Mouse (Mus musculus): ENCODE measurements at regions not wholly inside any gene's neighbourhood (a gene's known extent, or its start where the extent isn't known, plus 50 kb on each side); places are given as distances from the start of the nearest gene placed in this dataset.

DNA sequence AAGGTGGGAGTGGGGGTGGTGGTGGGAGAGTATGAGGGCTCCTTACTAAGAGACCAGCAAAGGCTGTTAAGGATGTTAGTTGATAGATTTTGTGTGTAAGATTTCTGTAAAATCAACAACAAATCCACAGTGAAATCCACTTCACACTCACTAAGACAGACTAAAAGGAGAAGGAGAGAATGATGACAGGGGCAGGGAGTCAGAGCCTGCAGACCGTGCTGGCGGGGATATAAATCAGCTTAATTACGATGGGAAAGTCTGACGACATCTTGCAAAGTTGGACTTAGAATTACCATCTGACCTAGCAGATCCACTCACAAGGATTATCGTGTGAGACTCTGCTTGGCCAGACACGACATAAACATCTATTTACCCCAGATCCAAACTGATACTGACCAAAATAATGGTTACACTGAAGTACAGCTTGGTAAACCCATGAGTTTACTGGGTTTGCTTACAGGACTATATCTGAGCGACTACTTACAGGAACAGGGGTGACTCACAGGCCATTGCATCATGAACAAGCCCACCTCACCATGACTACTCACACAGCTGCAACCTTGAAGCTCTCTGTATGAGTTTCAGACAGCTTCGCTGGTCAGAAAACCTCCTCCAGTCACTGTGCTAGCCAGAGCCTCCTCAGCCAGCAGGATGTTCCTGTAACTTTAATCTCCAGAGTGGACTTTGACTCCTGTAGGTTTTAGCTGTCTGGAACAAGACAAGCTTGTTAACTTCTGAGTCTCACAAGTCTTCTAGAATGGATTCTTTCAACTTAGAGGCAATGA, 50.5 kb upstream of the Ednra start:
- no peak for DNase-seq (ENCODE audit: low spot score in 2 of 2)
- intact Hi-C loops (cut with DNase I), result no loop called here

DNA sequence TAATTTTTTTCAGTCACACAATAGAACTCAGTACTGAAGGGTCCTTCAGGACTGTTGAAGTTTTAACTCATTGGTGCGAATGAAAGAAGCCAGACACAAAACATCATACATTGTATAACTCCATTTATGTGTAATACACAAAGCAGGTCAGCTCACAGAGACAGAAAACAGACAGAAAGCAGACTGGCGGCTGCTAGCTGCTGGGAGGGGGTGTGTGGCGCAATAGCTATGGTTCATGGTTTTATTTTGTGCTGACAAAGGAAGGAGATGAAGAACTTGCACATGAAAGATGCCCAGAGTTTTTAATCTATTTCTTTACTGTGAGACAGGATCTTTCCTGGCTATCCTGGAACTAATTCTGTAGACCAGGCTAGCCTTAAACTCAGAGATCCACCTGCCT, 51.3 kb upstream of the Ednra start:
- DNase-seq (ENCODE audit: low spot score in 2 of 2), result no peak
- intact Hi-C loops (cut with DNase I), result no loop called here

DNA sequence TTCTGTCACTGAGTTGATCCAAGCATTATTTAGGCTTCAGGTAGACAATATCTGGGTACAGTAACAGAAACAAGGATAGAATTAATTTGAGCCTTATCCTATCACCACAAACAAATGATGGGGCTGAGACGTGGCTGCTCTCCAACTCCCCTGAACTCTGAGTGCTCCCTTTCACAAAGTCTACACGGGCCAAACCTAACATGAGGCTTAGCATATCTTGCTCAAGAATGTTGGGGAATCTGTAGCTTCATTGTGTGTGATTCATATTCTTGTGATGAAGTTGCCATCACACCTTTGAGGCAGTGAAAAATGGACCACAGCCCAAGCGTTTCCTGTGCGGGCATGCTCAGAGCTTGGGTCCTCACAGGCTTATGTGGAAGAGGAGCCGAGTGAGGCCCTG, 53.3 kb upstream of the Ednra start:
- no peak for DNase-seq (ENCODE audit: low spot score in 2 of 2)
- intact Hi-C loops (cut with DNase I), result no loop called here

DNA sequence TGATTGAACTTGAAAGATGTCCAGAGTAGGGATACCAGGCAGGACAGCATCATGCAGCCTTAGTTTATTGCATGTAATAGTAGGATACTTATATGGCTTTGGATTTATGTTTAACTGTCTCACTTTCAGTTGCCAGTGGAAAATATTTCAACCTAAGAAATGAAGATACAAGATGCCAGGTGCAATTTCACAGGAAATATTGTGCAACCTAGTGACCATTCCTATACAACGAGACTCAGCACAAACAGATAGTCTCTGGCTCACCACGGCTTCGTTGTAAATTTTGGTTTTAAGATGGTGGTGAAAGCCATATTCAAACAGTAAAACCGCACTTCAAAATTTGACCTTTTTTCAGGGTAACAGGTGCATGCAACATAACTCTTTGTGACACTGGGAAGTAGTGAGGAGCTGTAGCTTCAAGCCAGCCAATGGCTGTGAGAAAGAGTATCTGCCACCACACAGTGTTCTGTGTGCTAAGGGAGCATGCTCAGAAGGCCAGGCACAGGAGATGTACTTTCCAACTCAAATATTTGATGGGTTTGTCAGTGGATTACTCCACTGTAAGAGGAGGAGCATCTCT, 61.5 kb upstream of the Ednra start:
- intact Hi-C loops (cut with DNase I), result no loop called here
- no peak for DNase-seq (ENCODE audit: low spot score in 2 of 2)

DNA sequence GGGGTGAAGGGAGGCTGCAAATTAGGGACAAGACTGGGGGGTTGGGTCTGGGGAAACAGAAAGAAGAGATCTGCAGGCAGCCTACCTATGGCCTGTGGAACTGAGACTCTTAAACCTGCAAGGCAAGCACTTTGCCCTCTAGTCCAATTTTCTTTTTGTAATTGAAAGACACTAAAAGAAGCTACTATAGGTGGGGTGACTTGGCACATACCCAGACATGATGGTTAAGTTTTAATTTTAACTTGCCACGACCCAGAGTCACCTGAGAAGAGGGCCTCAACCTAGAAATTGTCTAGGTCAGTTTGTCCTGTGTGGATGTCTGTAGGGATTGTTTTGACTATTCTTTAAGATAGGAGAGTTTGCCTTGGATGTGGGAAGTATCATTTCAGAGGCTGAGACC, 70.6 kb upstream of the Ednra start:
- DNase-seq (ENCODE audit: low spot score in 2 of 2), result no peak
- intact Hi-C loops (cut with DNase I), result no loop called here

DNA sequence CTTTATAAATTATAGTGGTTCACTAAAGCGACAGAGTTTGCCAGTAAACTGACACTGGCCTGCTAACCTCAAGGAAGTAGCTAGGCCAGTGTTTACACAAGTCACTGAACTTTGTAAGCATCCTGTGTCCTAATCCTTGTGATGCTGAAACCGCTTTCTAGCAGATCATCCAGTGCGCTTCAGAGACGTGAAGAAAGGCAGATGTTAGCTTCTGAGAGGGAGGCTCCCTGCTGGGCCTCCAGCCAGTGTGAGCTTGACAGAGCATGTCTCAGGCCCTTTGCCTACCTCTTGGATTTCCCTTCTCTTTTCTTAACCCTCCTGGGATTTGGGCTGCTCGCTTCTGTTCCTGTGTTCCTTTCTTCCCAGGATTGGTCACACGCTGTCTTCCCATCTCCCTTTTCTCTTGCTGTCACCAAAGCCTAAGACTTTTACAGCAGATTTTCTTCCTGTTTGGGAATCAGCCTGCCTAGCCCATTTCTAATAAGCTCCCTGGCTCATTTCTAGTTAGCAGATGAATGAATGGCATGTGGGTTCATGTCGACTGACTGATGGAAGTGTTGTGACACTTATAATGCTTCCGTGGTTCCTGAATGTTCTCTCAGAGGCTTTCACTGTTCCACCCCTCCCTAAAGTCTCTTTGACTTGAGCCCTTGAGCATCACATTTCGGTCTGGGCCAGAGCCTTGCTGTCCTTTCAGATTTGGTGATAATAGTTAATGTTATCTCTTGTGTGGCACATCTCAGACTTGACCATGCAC, 79.1 kb upstream of the Ednra start:
- intact Hi-C loops (cut with DNase I), result no loop called here
- no peak for DNase-seq (ENCODE audit: low spot score in 2 of 2)

DNA sequence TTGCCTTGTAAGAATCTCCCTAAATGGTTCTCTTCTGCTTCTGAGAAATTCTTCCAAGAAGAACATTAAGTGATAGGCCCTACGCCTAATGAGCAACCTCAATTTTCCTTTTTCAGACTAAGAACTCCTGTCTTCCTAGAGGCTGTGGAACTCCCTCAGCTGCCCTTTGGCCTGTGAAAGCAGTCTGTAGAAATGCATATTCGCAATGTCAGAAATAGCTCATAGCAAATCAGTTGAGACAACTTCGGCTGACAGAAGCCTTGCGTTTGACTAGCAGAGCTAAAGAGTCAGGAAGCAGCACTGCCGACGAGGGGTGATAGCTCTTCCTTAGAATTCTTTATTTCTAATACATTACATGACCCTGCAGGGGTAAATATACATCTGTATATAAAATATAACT, 80.3 kb upstream of the Ednra start:
- no peak for DNase-seq (ENCODE audit: low spot score in 2 of 2)
- intact Hi-C loops (cut with DNase I), result no loop called here

DNA sequence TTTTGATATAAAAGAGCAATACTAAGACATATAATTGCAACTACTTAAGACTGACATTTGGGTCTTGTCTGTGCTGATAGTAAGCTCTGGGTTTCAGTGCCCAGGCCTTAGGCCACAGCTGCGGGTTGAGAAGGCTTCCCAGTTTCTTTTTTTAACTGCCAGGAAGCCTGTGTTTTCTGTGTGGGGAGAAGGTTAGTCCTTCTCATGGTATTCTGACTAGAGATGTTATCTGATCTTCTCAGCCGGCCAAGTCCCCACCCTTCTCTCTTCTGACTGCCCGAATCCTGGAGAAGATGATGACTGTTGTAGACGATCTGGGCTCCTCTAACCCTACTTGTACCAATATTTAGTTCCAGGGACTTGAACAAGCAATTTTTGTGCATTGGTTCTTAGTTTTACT, 80.7 kb upstream of the Ednra start:
- DNase-seq (ENCODE audit: low spot score in 2 of 2), result no peak
- intact Hi-C loops (cut with DNase I), result no loop called here

DNA sequence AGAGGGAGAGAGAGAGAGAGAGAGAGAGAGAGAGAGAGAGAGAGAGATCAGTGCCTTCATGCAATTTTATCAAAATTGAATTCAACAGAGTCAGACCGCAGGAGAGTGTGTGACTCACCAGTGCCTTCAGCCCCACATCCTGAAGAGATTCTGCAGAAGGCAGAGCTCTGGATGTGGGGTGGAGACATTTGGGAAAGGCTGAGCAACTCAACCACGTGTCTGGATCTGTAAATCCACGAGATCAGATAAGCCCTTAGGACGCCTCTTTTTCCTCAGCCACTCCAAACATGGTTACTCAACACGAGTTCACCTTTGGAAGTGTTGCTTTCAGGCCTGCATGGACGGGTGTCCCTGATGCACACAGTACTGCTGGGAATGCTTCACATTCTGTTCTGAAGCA, 81.4 kb upstream of the Ednra start:
- DNase-seq (ENCODE audit: low spot score in 2 of 2), result no peak
- intact Hi-C loops (cut with DNase I), result no loop called here

DNA sequence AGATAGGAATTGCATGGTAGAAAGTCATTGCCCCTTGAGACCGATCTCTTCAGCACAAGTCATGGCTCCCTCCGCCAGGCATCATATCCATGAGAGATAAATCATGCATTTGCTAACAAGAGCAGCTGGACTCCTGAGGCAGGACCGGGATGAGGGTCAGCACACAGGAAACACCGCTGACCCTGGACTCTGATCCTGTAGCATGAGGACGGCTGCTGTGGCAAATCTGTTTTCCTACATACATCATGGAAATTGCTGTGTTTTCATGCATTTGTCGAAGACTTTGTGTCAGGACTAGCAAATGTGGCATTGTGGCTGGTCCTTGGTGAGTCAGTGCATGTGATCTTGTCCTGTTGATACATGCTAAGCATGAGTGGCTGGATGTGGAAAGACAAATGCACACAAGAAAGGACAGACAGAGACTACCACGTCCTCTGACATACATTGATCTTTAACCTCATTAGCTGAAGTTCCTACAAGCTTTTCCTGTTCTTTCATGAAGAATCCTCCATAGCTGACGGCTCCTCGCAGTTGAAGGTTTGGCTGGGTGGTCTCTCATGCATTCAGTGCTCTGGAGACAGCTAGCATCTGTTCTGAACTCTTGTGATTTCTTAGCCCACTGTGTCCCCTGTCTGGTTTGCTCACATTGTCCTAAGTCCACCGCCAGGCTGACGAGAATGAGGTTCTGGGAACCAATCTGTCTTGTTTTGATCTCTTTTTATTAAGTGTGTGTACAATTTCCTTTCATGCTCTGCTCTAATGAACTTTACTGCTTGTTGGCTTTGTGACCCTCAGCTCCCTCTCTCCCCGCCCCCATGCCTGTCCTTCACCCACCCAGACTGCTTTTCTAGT, 90.8 kb upstream of the Ednra start:
- intact Hi-C loops (cut with DNase I), result no loop called here
- DNase-seq (ENCODE audit: low spot score in 2 of 2), result no peak

DNA sequence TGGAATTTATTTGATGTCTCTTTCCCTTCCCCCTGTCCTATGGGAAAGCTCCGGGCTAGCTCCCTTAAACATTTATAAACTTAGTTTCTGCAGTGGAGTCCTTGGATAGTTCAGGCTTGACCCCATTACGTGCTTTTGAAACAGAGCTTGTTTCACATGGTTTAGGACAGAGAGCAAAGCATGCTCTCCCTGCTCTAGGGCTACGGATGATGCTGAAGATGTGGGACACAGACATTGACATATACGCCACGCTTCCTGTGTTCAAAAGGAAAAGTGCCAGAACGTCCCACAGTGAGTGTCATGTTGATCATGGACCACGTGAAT, 91.3 kb upstream of the Ednra start:
- no peak for DNase-seq (ENCODE audit: low spot score in 2 of 2)
- intact Hi-C loops (cut with DNase I), result no loop called here

DNA sequence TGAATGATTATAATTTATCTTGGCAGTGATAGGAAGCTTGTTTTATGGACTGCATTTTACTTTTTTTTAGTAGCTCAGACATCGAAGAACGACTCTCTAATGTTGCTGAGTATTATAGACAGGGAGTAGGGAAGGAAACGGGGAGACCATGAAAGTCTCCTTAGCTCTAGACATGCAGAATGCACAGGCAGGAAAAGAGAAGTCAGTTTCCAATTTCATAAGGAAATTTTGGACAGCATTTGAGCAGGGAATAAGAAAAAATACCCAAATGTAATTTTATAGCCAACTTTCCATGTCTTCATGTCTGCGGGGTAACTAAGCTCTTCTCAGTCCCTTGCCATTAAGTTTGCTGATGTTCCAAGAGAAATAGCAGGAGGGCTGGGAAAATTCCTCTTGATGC, 92.0 kb upstream of the Ednra start:
- DNase-seq (ENCODE audit: low spot score in 2 of 2), result no peak
- intact Hi-C loops (cut with DNase I), result no loop called here

DNA sequence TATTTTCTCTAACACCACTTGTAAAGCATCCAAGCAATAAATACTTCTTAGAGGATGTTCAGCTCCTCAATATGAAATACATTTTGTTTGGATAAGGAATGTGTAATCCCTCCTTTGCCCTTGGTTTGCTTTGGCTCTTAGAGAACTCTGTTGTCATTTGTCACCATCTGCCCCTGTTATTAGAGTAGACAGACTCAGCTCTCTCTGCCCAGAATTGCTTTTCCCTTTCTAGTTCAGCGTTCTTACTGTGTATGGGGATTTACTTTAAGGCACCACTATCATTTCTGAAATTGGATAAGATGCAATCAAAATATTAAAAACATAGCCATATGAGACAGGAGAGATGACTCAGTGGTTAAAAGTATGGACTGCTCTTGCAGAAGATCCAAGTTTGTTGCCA, 101.5 kb upstream of the Ednra start:
- no peak for DNase-seq (ENCODE audit: low spot score in 2 of 2)
- intact Hi-C loops (cut with DNase I), result no loop called here

DNA sequence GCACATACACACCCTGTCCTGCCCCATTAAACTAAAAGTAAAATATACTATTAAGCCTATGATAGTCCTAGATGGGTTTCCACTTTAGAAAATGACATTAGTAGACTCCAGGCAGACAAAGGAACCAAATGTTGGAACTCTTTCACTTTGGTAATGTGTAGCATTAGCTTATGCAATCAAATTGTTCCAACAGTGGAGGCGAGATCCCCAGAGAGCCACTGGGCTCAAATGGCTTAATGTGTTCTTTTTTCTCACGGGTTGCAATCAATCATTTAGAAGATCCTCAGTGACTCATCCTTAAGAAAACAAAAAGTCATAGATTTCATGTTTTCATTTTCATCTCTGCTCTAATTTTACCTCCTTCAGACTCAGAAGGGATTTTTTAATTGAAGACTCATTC, 102.0 kb upstream of the Ednra start:
- intact Hi-C loops (cut with DNase I), result no loop called here
- no peak for DNase-seq (ENCODE audit: low spot score in 2 of 2)

DNA sequence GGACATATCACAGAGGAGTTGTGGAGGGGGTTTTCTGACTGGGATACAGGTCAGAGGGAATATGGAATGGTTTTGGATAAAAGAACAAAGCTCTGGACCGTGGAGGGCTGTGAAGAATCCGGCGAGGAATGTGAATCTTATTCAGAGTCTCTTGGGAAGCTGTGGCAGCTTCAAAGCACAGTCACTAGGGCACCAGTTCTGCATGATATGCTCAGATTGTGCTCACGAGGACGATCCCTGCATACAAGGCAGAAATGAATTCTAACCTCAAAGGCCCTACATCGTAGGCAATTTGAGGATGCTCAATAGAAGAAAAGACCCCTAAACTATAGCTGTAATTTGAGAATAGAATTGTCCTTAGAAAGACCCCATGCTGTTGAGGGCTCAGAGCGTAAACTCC, 103.8 kb upstream of the Ednra start:
- intact Hi-C loops (cut with DNase I), result no loop called here
- no peak for DNase-seq (ENCODE audit: low spot score in 2 of 2)

DNA sequence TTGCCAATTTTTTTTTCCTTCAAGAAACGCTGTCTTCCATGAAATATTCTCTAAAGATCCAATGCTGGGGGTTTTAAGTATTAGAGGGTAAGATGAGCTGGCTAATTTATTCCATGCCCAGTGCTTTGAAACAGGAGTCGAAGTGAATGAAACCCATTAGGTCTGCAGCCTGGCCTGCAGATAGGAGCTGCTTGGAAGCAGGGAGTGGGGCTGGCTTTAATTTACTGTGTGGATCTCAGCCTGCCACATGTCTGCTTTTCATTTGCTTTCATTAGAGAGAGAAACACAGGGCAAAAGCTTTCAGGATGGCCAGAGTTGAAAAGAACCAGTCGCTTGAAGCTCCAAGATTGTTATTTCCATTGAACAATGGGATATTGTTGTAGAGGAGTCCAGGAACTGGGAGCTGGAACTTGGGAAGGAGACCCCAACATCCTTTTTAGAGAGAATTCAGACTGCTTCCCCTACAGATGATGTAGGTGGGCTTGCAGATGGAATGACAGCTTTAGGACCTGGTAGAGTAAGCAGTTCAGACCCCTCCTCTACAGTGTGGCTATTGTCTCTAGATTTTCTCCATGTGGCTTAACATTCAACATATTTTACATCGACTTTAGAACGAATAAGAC, 105.0 kb upstream of the Ednra start:
- intact Hi-C loops (cut with DNase I), result no loop called here
- DNase-seq (ENCODE audit: low spot score in 2 of 2), result no peak

DNA sequence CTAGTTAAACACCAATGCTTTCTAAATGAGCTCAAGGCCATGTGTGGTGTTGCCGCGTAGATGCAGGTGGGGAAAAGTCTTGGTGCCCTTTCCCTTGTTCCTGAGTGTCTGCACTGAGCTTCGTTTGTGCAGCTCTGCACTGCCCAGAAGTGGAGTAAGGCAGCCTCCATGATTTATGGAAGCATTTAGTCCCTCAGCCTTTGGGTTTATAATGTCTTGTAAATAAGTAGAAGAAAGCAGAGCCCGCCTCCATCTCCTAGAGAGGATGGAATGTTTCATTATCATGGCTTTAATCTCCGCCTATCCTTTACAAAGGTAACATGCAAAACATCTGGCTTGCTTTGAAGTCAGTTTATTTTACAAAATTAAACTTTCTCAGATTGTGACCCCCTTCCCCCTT, 105.5 kb upstream of the Ednra start:
- DNase-seq (ENCODE audit: low spot score in 2 of 2), result no peak
- intact Hi-C loops (cut with DNase I), result no loop called here

DNA sequence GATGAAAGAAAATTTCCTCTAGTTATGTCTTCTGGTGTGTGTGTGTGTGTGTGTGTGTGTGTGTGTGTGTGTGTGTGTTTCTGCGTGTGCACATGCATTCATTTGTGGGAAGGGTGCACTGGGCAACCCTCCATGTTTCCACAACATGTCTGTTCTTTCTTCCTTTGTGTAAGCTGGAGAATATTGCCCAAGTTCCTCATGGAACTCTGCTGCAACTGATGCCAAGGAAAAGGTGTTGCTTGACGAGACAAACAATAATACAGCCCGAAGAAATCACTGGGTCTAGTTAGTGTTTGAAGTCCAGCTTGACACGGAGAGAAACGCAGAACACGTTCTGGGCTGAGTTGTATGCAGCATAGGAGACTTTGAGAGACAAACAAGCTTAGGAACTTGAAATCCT, 110.0 kb upstream of the Ednra start:
- intact Hi-C loops (cut with DNase I), result no loop called here
- no peak for DNase-seq (ENCODE audit: low spot score in 2 of 2)

DNA sequence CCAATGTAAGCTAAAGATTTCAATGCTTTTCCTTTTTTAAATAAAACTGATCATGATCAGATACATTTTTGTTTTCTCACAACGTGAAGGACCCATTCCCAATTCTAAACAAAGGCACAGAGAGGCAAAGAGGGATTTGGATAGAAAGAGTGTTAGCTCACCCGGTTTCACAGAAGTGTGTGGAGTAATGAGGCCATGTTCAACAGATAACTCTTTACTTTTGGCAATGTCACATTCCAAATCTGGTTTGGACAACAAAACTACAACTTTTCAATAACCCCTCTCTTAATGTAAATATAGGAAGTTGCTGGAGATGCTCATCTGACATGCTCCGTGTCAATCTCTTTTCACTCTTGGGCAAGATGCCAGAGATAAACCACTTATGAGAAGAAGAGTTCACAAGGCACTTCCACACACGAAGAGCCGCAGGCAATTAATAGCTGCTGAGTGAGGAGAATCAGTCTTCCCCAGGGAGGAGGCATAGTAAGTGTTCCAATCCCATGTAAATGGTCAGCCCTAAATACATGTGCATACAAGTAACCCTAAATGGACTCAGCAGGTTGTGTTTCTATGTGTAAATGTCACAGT, 112.7 kb upstream of the Ednra start:
- DNase-seq (ENCODE audit: low spot score in 2 of 2), result no peak
- intact Hi-C loops (cut with DNase I), result no loop called here
